Mouse (Mus musculus) spleen, embryonic (tissue): ENCODE results near the gene Kcnk4.

Experiments used
- CTCF ChIA-PET: fragments of 350-600 bp; sonication (Branson Sonifier 250); formaldehyde crosslinking; loops from one replicate; lab custom pipeline; 2022; lab: Charles Lee

Kcnk4 gene

DNA sequence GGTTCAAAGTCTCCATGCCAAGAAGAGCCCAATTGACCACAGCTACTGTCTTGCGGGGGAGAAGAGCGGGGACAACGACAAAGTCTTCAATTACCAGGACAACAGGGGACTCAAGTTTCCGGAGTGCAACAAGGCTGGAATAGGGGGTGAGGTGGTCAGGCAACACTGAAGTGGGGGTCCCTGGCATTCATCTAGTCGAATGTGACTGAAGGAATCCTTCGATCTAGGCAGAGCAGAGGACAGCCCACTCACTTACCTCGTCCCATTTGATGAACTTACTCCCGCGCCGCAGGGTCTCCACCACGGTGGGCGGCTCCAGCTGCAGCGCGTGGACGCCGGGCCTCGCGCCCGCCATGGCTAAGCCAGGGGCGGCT is 35.0 kb upstream of the Kcnk4 start:
- CTCF ChIA-PET: no interaction called here

DNA sequence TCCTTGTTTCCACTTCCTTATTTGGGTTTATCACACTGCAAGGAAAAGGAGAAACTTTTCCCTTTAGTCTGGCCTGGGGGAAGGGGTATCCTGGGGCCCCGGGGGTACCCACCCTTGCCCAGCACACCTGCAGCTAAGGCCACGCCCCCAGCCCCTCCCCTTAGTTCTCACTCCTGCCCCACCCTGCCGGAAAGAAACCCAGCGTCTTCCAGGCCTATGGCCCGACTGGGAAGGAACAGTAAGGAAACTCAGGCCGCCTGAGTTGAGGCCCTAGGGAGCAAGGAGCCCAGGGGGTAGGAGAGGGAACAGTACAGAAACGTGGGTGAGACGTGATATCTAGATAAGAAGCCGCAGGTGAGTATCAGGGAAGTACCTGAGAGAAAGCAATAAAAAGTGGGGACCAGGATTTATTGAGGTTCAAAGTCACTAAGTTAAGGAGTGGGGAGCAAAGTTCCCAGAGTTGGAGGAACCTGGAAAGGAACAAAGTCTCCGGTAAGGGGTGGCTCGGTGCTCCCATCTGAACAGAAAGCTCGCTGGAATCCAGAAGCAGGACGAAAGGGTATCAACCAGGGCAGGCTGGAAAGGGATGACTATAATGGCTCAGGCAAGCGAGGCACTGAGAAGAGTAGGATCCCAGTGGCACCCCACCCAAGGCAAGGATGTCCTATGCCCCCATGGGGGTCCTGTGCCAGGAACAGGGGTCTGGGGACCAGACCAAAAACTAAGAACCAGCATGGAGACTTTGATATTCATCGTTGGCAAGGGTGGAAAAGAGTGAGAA is 34.4 kb upstream of the Kcnk4 start:
- CTCF ChIA-PET: no interaction called here

DNA sequence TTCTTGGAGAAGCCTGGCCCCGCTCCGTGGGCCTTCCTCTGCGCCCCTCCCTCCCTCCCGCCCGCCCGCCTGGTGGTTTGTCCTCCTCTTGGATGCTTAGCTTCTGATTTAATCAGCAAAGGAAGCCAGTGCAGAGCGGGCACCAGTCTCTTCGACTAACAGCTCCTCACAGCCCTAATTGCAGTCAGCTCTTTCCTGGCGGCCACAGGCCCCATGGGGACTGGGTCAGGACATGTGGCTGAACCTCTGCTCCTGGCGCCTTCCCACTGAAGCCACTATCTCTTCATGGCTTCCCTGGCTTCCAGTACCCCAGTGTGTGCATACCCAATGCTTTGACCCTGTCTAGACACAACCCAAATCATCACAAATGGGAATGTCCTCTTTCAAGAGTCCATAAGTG is 22.1 kb upstream of the Kcnk4 start:
- CTCF ChIA-PET: no interaction called here

DNA sequence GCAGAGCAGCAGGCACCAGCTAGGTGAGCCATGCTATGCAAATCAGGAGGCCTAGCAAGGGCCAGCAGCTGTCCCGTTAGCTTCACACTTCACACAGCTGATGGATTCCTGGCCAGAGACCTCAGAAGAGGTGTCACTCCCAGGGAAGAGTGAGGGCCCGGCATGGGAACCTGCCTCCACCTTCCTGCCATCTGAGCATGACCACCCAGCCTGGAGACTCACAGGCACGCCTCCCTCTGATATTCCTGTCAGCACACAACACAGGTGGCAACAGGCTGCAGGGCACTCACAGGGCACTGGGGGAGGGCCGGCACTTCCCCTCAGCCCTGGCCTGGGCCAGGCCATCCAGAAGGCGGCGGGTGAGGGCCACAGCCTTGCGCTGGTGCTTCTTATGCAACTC is 21.1 kb upstream of the Kcnk4 start:
- CTCF ChIA-PET: interaction anchor here (0.6 kb wide), 1 partner anchor 1320 kb away, joined by 3 read pairs; no protein-coding TSS in a partner anchor

DNA sequence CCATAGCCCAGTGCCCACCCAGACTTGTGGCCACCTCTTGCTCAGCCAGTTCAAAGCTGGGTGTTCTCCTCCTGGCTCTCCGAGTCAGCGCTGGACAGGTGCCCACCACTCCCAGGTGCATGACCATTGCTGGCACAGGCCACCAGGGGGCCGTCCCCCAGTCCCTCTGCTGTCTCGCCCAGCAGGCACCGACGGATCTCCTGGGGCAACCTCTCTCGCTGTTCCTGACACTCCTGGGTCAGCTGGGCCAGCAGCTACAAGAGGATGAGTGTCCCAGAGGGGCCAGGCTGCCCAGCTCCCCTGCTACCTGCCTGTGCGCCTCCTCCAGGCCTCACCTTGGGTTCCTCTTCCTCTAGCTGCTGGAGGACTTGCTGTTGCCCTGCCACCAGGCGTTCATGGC is 19.7 kb upstream of the Kcnk4 start:
- CTCF ChIA-PET: interaction anchor here (1.3 kb wide), 1 partner anchor 12 kb away, joined by 4 read pairs; the partner anchor contains the start of gene Gpr137

DNA sequence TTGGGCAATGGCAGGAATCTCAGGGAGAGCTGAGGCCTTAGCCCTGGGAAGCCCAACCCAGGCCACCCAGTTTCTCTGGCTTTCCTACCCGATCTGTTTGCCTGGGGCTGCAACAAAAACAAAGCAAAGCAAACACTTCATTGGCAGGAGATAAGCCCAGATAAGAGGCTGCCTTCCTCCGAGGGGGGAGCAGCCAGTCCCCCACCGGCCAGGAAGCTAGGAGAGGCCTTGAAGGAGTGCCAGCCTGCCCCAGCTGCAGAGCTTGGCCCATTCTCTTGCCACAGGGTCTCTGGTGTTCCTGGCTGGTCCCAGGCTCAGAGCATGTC is 18.4 kb upstream of the Kcnk4 start:
- CTCF ChIA-PET: interaction anchor here (1.3 kb wide), 1 partner anchor 10 kb away, joined by 4 read pairs; the partner anchor contains the start of gene Gpr137

DNA sequence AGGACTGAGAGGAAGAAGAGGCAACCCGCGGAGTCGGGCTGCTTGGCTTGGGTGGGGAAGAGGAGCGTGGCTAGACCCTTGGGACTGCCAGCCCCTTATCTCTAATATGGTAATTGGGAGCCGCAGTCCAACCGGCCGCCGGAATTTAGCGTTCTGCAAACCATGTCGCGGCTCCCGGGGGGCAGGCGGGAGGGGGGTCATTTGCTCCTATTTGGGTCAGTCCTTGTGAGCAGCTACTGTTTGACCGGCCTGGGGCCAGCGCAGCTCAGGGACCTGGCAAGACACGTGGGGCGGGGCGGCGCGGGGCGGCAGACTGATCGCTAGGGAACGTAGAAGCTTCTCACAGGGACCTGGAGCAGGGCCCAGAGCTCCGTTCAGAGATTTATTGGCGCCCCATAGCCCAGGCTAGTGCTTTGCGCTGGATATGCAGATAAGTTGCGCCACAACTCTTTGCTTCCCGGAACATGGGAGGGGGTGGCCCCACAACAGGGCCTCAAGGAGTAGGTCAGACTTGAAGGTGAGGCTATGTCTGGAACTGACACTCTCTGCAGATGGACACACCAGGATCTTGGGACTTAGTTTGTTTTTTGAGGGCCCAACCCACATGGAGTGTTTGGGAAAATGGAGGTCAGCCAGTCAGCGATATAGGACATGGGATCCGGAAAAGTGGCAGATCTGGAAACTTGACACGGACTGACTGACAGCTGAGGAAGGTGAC is 17.8 kb upstream of the Kcnk4 start:
- CTCF ChIA-PET: interaction anchor here (0.6 to 1.3 kb wide), 2 partner anchors 24 to 995 kb away, joined by 3 read pairs; partner anchors contain the start of gene Plcb3

DNA sequence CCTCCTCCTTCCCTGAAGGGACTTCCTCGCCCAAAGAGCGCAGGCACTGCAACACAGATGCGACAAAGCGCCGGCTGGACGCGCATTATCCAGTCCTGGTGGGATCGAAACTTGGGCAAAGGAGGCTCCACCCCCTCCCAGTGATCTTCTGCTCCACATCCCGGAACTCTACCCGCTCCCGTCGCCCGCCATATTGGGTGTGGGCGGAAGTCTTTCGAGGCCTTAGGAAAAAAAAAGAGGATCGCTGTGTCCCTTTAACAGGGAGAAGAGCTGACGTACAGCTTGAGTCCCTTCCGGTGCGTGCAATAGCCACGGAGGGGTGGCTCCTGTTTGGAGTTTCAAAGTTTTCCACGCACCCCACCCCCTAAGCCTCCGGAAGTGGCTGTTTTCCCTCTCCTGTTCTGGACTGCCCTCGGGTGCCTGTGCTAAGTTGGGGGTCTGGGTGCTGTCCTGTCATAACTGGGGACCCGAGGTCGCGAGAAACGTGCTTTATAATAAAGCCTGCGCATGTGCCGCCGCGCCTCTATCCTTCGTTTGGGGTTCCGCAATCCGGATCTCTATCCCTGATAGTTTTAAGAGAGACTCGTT is 17.2 kb upstream of the Kcnk4 start:
- CTCF ChIA-PET: interaction anchor here (0.6 to 1.3 kb wide), 2 partner anchors 25 to 994 kb away, joined by 3 read pairs; partner anchors contain the start of gene Plcb3

DNA sequence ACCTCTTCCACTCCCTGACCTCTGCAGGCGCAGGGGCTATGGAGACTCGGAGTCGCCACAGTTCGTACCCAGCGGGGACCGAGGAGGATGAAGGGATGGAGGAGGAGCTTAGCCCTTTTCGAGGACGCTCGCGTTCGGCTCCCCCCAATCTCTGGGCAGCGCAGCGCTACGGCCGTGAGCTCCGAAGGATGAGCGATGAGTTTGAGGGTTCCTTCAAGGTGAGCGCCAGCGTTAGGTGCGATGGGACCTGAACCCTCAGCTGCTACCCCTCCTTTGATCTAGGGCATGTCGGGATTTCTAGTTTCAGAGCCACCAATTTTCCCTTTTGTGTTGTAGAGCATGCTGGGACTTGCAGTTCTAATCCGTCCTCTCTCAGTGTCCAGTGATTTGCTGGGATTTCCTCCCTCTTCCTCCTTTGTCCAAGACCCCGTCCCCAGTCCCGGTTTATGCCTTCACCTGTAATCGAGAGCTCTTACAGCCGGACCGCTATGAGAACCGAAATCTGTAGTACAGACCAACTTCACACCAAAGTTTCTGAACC is 16.4 kb upstream of the Kcnk4 start:
- CTCF ChIA-PET: no interaction called here

DNA sequence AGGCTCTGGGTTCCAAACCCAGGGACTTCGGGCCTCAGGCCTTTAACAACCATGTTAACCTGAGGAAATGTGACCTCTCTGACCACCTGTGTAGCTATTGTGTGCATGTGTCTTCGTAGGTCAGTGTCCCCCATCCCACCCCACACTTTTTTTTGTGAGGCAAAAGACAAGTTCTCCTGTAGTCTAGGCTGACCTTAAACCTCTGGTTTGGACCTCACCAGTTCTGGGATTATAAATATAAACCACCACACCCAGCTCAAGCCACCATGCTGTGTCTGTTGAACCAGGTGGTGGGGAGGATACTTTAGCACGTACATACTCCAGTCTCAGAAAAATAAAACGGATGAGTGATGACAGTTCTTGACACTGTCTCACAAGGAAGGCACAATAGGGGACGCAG is 15.6 kb upstream of the Kcnk4 start:
- CTCF ChIA-PET: no interaction called here

DNA sequence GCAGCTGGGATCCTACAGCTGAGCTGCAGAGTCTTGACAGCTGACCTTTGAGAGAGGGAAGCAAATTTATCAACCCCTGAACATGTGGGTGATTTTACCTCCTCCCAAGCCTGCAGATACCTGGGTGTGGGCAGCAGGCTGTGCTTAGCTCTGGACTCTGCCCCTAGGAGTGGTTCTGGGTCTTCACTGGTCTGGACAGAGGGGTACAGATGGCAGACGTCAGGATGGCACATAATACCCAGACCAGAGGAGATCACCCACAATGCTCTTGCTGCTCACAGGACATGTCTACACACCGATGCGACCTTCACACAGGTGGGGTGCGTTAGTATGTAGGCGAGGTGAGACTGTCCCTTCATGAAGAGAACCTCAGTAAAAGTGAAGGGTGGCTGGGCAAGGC is 15.2 kb upstream of the Kcnk4 start:
- CTCF ChIA-PET: no interaction called here

DNA sequence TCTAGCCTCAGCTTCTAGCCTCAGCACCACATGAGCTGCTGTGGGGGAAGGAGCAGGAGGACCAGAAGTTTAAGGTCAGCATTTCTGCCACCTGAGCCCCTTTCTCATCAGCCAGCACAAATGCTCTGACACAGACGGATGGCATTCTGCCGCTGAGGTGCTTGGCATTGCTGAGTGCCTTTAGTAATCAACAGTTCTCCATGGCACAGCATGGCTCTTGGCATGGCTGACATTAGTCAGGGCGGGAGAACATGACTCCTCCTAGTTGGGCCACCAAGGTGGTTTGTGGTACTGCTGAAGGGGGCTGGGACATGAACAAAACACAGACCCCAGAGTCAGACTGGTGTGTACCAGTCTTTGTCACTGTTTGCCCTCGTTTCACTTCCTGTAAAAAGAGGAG is 13.9 kb upstream of the Kcnk4 start:
- CTCF ChIA-PET: no interaction called here

DNA sequence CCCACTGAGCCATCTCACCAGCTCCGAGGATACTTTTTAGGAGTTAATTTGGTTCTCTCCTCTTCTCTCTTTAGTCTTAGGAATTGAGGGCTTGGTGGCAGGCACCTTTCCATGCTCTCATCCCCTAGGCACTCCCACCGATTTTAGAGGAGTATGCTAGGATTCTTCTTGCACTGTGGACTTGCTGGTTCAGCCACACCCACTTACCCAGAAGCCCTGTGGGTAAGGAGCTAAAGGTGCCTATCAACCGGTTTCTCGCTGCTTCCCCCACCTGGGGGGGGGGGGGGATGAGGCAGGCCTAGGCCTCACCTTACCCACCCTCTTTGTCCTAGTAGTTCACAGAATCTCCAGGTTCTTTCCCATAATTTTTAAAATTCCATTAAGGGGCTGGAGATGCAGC is 13.4 kb upstream of the Kcnk4 start:
- CTCF ChIA-PET: no interaction called here

DNA sequence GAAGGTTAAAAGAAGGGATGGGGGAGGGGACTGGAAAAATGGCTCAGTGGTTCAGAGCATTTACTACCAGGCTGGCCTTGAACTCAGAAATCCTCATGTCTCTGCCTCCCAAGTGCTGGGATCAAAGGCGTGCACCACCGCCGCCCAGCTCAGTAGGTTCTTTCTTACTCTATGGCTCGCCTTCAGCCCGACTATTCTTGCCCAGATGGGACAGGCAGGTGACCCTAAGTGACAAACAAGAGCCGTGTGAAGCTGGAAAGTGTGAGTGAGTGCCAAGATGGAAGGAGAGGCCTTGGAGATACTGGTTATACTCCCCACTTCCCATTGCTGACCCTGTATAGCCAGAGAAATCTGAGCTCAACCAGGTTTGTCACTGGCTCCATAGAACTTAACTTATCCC is 9.4 kb upstream of the Kcnk4 start:
- CTCF ChIA-PET: no interaction called here

DNA sequence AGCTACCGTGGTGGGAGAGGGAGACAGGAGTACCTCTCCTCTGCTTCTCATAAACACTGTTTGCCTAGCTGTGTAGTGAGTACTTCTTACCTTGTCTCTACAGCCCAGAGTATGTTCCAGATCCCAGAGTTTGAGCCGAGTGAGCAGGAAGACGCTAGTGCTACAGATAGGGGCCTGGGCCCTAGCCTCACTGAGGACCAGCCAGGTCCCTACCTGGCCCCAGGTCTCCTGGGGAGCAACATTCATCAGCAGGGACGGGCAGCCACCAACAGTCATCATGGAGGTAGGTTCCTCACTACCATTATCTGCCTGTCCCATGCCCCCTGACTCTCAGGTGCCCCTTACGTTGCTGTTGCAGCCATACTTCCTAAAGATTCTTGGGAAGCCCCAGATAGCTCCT is 8.4 kb upstream of the Kcnk4 start:
- CTCF ChIA-PET: interaction anchor here (1.1 kb wide), 1 partner anchor 11 kb away, joined by 4 read pairs; no protein-coding TSS in a partner anchor

DNA sequence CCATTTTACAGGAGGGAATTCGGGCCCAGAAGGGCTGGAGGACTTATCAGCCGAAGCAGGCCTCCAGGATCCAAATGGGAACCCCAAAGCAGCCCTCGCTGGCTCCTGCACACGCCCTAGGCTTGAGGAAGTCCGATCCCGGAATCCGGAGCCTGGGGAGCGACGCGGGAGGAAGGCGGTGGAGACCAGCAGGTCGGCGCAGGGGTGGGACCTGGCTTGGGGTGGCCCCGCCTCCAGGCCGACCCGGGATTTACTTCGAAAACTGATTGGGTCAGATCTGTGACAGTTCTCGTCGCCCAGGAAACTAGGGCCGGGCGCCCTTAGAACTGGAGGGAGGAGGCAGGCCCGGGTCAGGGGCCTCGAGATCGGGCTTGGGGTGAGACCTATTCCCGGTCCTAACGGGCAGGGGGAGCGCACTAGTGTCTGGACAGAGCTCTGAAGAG is 8.0 kb upstream of the Kcnk4 start, which contains the start of gene Gpr137:
Gene Gpr137, minus strand, starts transcription at position 232 of the 443 bp plus-strand sequence.
- CTCF ChIA-PET: interaction anchor here (1.1 to 1.9 kb wide), 2 partner anchors 11 to 28 kb away, joined by 4 to 10 read pairs; no protein-coding TSS in a partner anchor

DNA sequence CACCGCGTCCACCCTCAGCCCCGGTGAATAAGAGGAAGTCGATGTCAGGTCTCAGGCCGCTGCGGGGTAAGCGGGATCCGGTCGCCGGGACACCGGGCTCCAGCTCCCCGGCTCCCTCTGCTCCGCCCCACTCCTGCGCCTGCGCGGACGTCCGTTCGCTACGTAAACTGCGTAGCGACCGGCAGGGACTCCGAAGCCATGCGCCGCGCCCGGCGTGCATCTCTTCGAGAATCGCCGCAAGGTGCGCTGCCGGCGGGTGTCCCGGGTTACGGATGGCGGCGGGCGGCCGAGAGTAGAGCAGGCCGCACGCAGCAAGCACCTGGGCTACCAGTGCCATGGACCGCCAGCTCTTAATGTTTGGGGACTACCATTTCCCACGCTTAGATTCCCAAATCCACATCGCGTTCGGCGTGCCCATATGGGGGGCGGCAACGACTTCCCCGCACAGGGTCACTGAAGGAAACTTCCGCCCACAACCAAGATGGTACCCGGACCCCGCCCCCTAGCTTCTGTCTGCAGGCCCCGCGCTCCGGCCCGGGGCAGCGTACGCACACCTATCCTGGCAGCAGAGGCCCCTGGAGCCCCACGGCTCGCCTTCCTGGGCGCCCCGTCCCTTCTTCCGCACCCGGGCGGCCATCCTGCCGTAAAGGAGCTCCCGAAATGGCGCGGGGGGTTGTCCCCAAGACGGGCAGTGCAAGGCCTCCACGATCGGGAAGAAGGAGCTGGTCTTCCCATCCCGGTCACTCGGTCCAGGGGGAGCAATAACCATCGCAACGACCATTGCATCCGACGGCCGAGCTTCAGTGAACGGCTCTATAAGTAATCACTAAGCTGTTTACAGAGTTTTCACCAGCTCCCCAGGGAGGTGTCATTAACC is 7.3 kb upstream of the Kcnk4 start, which contains the start of gene Bad:
Gene Bad, plus strand, starts transcription at position 490 of the 877 bp plus-strand sequence.
- CTCF ChIA-PET: interaction anchor here (1.1 to 1.9 kb wide), 2 partner anchors 12 to 29 kb away, joined by 4 to 10 read pairs; no protein-coding TSS in a partner anchor

DNA sequence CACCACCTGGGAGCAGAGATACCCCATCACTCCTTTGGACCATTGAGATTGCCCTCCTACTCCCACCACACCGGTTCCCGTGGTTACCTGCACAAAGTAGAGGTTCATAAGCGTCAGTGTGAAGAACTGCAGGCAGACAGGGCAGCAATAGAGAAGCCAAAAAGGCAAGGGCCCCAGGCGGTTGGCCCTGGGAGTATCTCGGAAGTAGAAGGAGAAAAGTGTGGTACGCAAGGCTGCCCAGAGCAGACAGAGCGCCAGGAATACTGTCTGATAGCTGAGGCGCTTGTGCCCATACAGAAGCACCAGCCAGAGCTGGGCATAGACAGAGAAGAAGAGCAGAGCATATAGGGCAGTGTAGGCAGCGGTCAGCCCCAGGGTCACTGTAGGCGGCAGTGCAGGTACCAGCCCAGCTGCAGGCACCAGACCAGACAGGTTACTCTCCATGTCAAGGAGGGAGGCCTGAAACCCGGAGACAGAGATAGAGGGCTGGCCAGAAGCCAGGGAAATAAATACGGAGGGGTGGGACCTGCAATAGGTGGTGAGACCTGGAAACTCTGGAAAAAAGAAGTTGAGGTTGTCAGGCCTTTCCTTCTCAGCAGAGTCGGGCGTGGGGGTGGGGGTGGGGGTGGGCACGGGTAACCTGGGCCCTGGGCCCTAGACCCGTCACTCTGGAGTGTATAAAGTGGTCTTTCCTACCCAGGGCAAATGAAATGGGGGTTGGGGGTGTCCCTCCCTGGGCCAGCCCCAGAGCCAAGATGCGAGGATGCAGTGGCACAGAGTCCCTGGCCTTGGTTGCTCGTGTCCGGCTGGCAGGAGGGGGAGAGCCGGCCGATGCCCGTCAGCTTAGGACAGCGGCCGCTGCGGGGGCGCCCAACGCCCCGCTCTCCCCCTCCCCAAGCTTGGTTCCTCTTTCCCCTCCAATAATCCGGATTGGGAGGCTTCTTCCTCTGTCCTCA is 6.4 kb upstream of the Kcnk4 start:
- CTCF ChIA-PET: interaction anchor here (1.9 kb wide), 1 partner anchor 30 kb away, joined by 10 read pairs; no protein-coding TSS in a partner anchor
